Mouse (Mus musculus) left cerebral cortex, postnatal 25 days (tissue): ENCODE measurements around the gene Nr5a2. TPM values are rescaled to one million over a fixed set of nuclear protein-coding genes. Genes with fewer than 3 reads are reported as not detected.

Experiments used
- DNase-seq, 2 experiments: peaks; one replicate each; pipeline ENCODE4 v3.0.0; 2022; ENCODE audit warnings: low spot score in 2 of 2, mixed read lengths in 1 of 2
- intact Hi-C: fragments of 180-260 bp; cut with DNase I; formaldehyde crosslinking; loops from one replicate; pipeline ENCODE4 v1.15.1; 2025
- total RNA-seq, 2 experiments: library from RNA; stranded (reverse); gene quantifications; 2 replicates each; pipeline ENCODE4 v1.2.3; 2021

The Nr5a2 gene
- total RNA-seq, 2 experiments from 2014 or later, result not detected

GRCm38 (mm10) chr1:136920089-136920488 lies 40.2 kb downstream of the Nr5a2 start:
- intact Hi-C loops, result no loop called here
- DNase-seq, result no peak

GRCm38 (mm10) chr1:136918791-136919190 lies 41.5 kb downstream of the Nr5a2 start:
- intact Hi-C loops, result no loop called here
- DNase-seq, result no peak

- DNase-seq, result peak; percentile 17 to 38
- intact Hi-C loops, result no loop called here
These were observed 44.8 kb downstream of the Nr5a2 start for GRCm38 (mm10) chr1:136915438-136915837.

GRCm38 (mm10) chr1:136911996-136912395 lies 48.3 kb downstream of the Nr5a2 start:
- intact Hi-C loops, result no loop called here
- no peak for DNase-seq

GRCm38 (mm10) chr1:136911594-136911860 lies 48.7 kb downstream of the Nr5a2 start:
- DNase-seq, result no peak
- intact Hi-C loops, result no loop called here

GRCm38 (mm10) chr1:136910741-136911593 lies 49.3 kb downstream of the Nr5a2 start:
- no peak for DNase-seq
- intact Hi-C loops, result no loop called here

GRCm38 (mm10) chr1:136910144-136910543 lies 50.1 kb downstream of the Nr5a2 start:
- DNase-seq, result no peak
- intact Hi-C loops, result no loop called here

- no peak for DNase-seq
- intact Hi-C loops, result no loop called here
These were observed 50.7 kb downstream of the Nr5a2 start for GRCm38 (mm10) chr1:136909494-136910037.

- intact Hi-C loops, result no loop called here
- DNase-seq, result no peak
These were observed 62.1 kb downstream of the Nr5a2 start for GRCm38 (mm10) chr1:136898130-136898529.

- intact Hi-C loops, result no loop called here
- no peak for DNase-seq
These were observed 63.9 kb downstream of the Nr5a2 start for GRCm38 (mm10) chr1:136896351-136896750.

- no peak for DNase-seq
- intact Hi-C loops, result no loop called here
These were observed 64.4 kb downstream of the Nr5a2 start for GRCm38 (mm10) chr1:136895877-136896276.

GRCm38 (mm10) chr1:136894753-136895152 lies 65.5 kb downstream of the Nr5a2 start:
- DNase-seq, result no peak
- intact Hi-C loops, result no loop called here

GRCm38 (mm10) chr1:136893162-136893561 lies 67.1 kb downstream of the Nr5a2 start:
- DNase-seq, result no peak
- intact Hi-C loops, result no loop called here

GRCm38 (mm10) chr1:136890439-136890838 lies 69.8 kb downstream of the Nr5a2 start:
- DNase-seq, result no peak
- intact Hi-C loops, result no loop called here

- intact Hi-C loops, result no loop called here
- DNase-seq, result no peak
These were observed 71.5 kb downstream of the Nr5a2 start for GRCm38 (mm10) chr1:136888704-136889103.

- intact Hi-C loops, result no loop called here
- DNase-seq, result no peak
These were observed 73.6 kb downstream of the Nr5a2 start for GRCm38 (mm10) chr1:136886678-136887077.

GRCm38 (mm10) chr1:136883458-136884174 lies 76.6 kb downstream of the Nr5a2 start:
- no peak for DNase-seq
- intact Hi-C loops, result no loop called here

GRCm38 (mm10) chr1:136880260-136880659 lies 80.0 kb downstream of the Nr5a2 start:
- DNase-seq, result no peak
- intact Hi-C loops, result no loop called here

- DNase-seq, result no peak
- intact Hi-C loops, result no loop called here
These were observed 85.2 kb downstream of the Nr5a2 start for GRCm38 (mm10) chr1:136875006-136875405.

GRCm38 (mm10) chr1:136868955-136869354 lies 91.3 kb downstream of the Nr5a2 start:
- intact Hi-C loops, result no loop called here
- no peak for DNase-seq

GRCm38 (mm10) chr1:136868285-136868684 lies 92.0 kb downstream of the Nr5a2 start:
- no peak for DNase-seq
- intact Hi-C loops, result no loop called here
